Mouse (Mus musculus) forebrain, embryonic 14.5 days (tissue): ENCODE measurements around the gene Bbc3. TPM values are rescaled to one million over a fixed set of nuclear protein-coding genes. Genes with fewer than 3 reads are reported as not detected.

Source experiments
- ATAC-seq: fragments of 200-750 bp; cut with Nextera tagmentation; 2 replicates; pipeline ENCODE4 v1.8.0; 2017; ENCODE audit warnings: mild to moderate bottlenecking, moderate library complexity
- DNase-seq: peaks from one replicate; pipeline ENCODE4 v3.0.0-alpha.2; 2015; ENCODE audit warnings: low spot score
- H3K27ac ChIP-seq: fragments of 300-500 bp; sonication (generic); 2 replicates; pipeline ENCODE4 v1.5.1; 2014; ENCODE audit warnings: low read depth, mild to moderate bottlenecking, control low read depth, low read length, moderate library complexity
- H3K27me3 ChIP-seq: fragments of 300-500 bp; sonication (generic); replicated peaks from 2 replicates; pipeline ENCODE4 v1.6.1; 2014; ENCODE audit warnings: low read length, control low read depth, mixed read lengths; ENCODE audit not compliant: control insufficient read depth, insufficient read depth
- H3K36me3 ChIP-seq: fragments of 300-500 bp; sonication (generic); 2 replicates; pipeline ENCODE4 v1.6.1; 2014; ENCODE audit warnings: low read length, control low read depth; ENCODE audit not compliant: control insufficient read depth, insufficient read depth
- H3K4me1 ChIP-seq: fragments of 300-500 bp; sonication (generic); 2 replicates; pipeline ENCODE4 v1.6.1; 2014; ENCODE audit warnings: antibody characterized with exemption, low read length, control low read depth; ENCODE audit not compliant: control insufficient read depth, insufficient read depth
- H3K4me2 ChIP-seq: fragments of 300-500 bp; sonication (generic); 2 replicates; pipeline ENCODE4 v1.6.1; 2014; ENCODE audit warnings: mild to moderate bottlenecking, control low read depth, low read length
- H3K4me3 ChIP-seq: fragments of 300-500 bp; sonication (generic); 2 replicates; pipeline ENCODE4 v1.5.1; 2014; ENCODE audit warnings: low read depth, low read length, control low read depth
- H3K9ac ChIP-seq: fragments of 300-500 bp; sonication (generic); 2 replicates; pipeline ENCODE4 v1.6.1; 2014; ENCODE audit warnings: mild to moderate bottlenecking, low read length, control low read depth, moderate library complexity
- H3K9me3 ChIP-seq: fragments of 300-500 bp; sonication (generic); replicated peaks from 2 replicates; pipeline ENCODE4 v1.6.1; 2016; ENCODE audit warnings: low read length, control low read depth, mixed read lengths; ENCODE audit not compliant: control insufficient read depth
- WGBS: fragments of 180-500 bp; shearing (Covaris S2); extraction: QIAGEN DNeasy Blood & Tissue Kit; methylation state at CpG from one replicate; pipeline ENCODE4 v1.1.7; 2014; 5-methylcytosine and 5-hydroxymethylcytosine counted together
- polyA plus RNA-seq: library from polyadenylated mRNA; unstranded; fragments of >200 nt; fragmentation: Nextera tagmentation; extraction: Ambion mirVana; gene quantifications from 2 replicates; pipeline ENCODE4 v1.2.1, GENCODE M21; 2014

The Bbc3 gene
- polyA plus RNA-seq, 1 experiment from 2014 or later = 11.0 TPM

GRCm38 (mm10) chr7:16310521-16311452 lies 2.6 kb downstream of the Bbc3 start:
- DNase-seq (peak; percentile 61), ATAC-seq (peak; percentile 10; the same call in 1 of the 2 replicates)
- H3K9me3 ChIP-seq = no peaks in the 10 kb centered on the region
- peak overlapping the region; percentile 95 for H3K4me2 ChIP-seq
- no peaks in the 10 kb centered on the region for H3K36me3 ChIP-seq
- H3K4me3 ChIP-seq = peak overlapping the region; percentile 58
- H3K27ac ChIP-seq = no peak overlapping the region
- H3K4me1 ChIP-seq = peaks cover 17% of the 10 kb centered on the region
- H3K27me3 ChIP-seq = peaks cover 11% of the 10 kb centered on the region; the same call in 1 of the 2 replicates
- H3K9ac ChIP-seq = peak overlapping the region; percentile 65
- under 1% methylated on average over 30 of the region's 31 CpGs for WGBS

DNA sequence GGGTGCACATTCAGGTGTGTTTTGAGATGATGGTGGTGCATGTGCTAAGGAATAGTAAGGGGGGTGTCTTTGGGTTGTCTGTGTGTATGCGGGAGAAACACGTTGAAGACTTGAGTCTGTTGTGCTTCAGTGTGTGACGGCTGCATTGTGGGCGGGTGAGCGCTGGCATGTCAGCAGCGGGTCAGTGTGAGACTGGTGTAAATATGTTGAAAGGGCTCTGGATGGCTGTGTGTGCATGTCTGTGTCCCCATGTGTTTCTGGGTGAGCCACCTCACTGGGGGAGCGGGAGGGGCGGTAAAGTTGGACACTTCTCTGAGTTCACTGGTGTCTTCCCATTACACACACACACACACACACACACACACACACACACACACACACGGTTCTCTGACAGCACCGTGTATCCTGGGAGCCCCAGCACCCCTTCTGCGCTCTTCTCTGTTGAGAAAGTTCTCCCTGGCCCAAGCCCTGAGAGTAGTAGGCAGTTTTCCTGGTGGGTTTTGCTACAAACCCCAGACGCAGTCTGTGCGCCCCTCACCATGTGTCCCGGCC lies 3.3 kb downstream of the Bbc3 start:
- Histone ChIP-seq H3K27ac (0 out of 2 replicates have a peak overlapping the region, but pooled peaks have one; percentile 48), H3K9me3 (no peaks in the 10 kb centered on the region), H3K4me3 (peak overlapping the region; percentile 58), H3K27me3 (peaks cover 11% of the 10 kb centered on the region; the same call in 1 of the 2 replicates), H3K4me1 (peaks cover 17% of the 10 kb centered on the region), H3K9ac (peak overlapping the region; percentile 75), H3K4me2 (peak overlapping the region; percentile 95), H3K36me3 (no peaks in the 10 kb centered on the region)
- ATAC-seq = no peak
- 2% methylated on average over 14 of the region's 14 CpGs for WGBS
- no peak for DNase-seq

DNA sequence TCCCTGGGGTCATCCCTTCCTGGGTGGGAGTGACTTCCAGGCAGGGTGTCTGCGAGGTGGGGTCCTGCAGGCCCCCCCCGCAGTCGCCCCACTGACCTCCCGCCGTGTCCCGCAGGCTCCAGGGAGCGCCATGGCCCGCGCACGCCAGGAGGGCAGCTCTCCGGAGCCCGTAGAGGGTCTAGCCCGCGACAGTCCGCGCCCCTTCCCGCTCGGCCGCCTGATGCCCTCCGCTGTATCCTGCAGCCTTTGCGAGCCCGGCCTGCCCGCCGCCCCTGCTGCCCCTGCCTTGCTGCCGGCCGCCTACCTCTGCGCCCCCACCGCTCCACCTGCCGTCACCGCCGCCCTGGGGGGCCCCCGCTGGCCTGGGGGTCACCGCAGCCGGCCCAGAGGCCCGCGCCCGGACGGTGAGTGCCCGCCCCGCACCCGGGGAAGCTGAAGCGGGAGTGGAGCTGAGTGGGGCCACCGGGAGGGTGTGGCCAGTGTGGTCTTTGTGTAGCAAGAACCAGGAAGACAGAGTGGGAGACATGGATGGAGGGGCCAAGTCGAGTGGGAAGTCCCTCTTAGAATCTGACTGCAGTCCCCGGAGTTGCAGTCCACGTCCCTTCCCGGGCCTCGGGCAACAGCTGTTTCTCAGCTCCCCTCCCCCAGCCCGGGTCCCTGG lies 3.9 kb downstream of the Bbc3 start:
- DNase-seq = no peak
- H3K9ac ChIP-seq = peak overlapping the region; percentile 75
- H3K36me3 ChIP-seq = 0 out of 2 replicates have a peak, but pooled peaks cover 1% of the 10 kb centered on the region
- ATAC-seq = no peak
- peak overlapping the region; percentile 58 for H3K4me3 ChIP-seq
- peak overlapping the region; percentile 48 for H3K27ac ChIP-seq
- 0% methylated on average over 44 of the region's 49 CpGs for WGBS
- peak overlapping the region; percentile 95 for H3K4me2 ChIP-seq
- peaks cover 11% of the 10 kb centered on the region; the same call in 1 of the 2 replicates for H3K27me3 ChIP-seq
- H3K9me3 ChIP-seq = no peaks in the 10 kb centered on the region
- H3K4me1 ChIP-seq = peaks cover 17% of the 10 kb centered on the region

GRCm38 (mm10) chr7:16312672-16313311 lies 4.6 kb downstream of the Bbc3 start:
- H3K27me3 ChIP-seq = peaks cover 11% of the 10 kb centered on the region; the same call in 1 of the 2 replicates
- H3K4me1 ChIP-seq = peaks cover 17% of the 10 kb centered on the region
- H3K4me2 ChIP-seq = peak overlapping the region; percentile 95
- ATAC-seq (no peak), DNase-seq (peak; percentile 57)
- under 1% methylated on average over 12 of the region's 12 CpGs for WGBS
- peak overlapping the region; percentile 91 for H3K27ac ChIP-seq
- peaks cover 7% of the 10 kb centered on the region; the same call in 1 of the 2 replicates for H3K36me3 ChIP-seq
- H3K9ac ChIP-seq = peak overlapping the region; percentile 80
- peak overlapping the region; percentile 58 for H3K4me3 ChIP-seq
- no peaks in the 10 kb centered on the region for H3K9me3 ChIP-seq

GRCm38 (mm10) chr7:16313481-16314220 lies 5.5 kb downstream of the Bbc3 start:
- Histone ChIP-seq H3K36me3 (peaks cover 7% of the 10 kb centered on the region; the same call in 1 of the 2 replicates), H3K27ac (peak overlapping the region; percentile 91), H3K9me3 (no peaks in the 10 kb centered on the region), H3K27me3 (peaks cover 11% of the 10 kb centered on the region; the same call in 1 of the 2 replicates), H3K4me1 (peaks cover 17% of the 10 kb centered on the region), H3K9ac (peak overlapping the region; percentile 80), H3K4me3 (peak overlapping the region; percentile 58), H3K4me2 (peak overlapping the region; percentile 95)
- ATAC-seq (peak; percentile 62), DNase-seq (peak; percentile 80)
- WGBS = 0% methylated on average over 46 of the region's 66 CpGs

- ATAC-seq (no peak), DNase-seq (no peak)
Observed at GRCm38 (mm10) chr7:16314221-16314775, 6.1 kb downstream of the Bbc3 start.

GRCm38 (mm10) chr7:16315222-16315759 lies 7.1 kb downstream of the Bbc3 start:
- Histone ChIP-seq H3K27me3 (peaks cover 11% of the 10 kb centered on the region; the same call in 1 of the 2 replicates), H3K4me1 (peaks cover 14% of the 10 kb centered on the region), H3K27ac (no peak overlapping the region), H3K36me3 (peaks cover 7% of the 10 kb centered on the region; the same call in 1 of the 2 replicates), H3K9me3 (no peaks in the 10 kb centered on the region), H3K9ac (no peak overlapping the region), H3K4me3 (no peak overlapping the region), H3K4me2 (no peak overlapping the region)
- DNase-seq (no peak), ATAC-seq (no peak)
- WGBS = 74% methylated on average over 4 of the region's 4 CpGs

More at GRCm38 (mm10) chr7:16314221-16314775, 6.1 kb downstream of the Bbc3 start:
- peak overlapping the region; percentile 58 for H3K4me3 ChIP-seq
- H3K36me3 ChIP-seq = peaks cover 7% of the 10 kb centered on the region; the same call in 1 of the 2 replicates
- H3K4me1 ChIP-seq = peaks cover 17% of the 10 kb centered on the region
- H3K9ac ChIP-seq = peak overlapping the region; percentile 80
- H3K9me3 ChIP-seq = no peaks in the 10 kb centered on the region
- 5% methylated on average over 12 of the region's 13 CpGs for WGBS
- peak overlapping the region; percentile 95 for H3K4me2 ChIP-seq
- peak overlapping the region; percentile 91 for H3K27ac ChIP-seq
- H3K27me3 ChIP-seq = peaks cover 11% of the 10 kb centered on the region; the same call in 1 of the 2 replicates
